Mouse (Mus musculus) heart, adult 2 months (tissue): ENCODE data around the gene Tldc1.

Source experiments
- EP300 ChIP-seq: fragments of 200-500 bp; IDR thresholded peaks from 2 replicates; pipeline ENCODE4 v1.6.1; 2011; ENCODE audit warnings: low read depth, low read length, control low read depth; ENCODE audit not compliant: insufficient read depth
- POLR2A ChIP-seq: fragments of 200-500 bp; IDR thresholded peaks from 2 replicates; pipeline ENCODE4 v1.6.1; 2011; ENCODE audit warnings: mild to moderate bottlenecking, low read depth, low read length, control low read depth; ENCODE audit not compliant: insufficient read depth

GRCm38 (mm10) chr8:119744604-119745003 lies 33.6 kb downstream of the Tldc1 start:
- TF ChIP-seq EP300 (no peak), POLR2A (no peak)
